Mouse (Mus musculus): ENCODE data around the gene Gm45521.

- TF ChIP-seq CTCF (IDR thresholded peaks at IDR 0.05; ENCODE audit: low read depth) (no peak), EP300 (IDR thresholded peaks at IDR 0.05; ENCODE audit: low read depth) (no peak)
Measured at GRCm38 (mm10) chr14:7921459-7921858, 35.6 kb upstream of the Gm45521 start.
